Mouse (Mus musculus): ENCODE results near the gene Cryaa.
A peak's percentile ranks its signal among the peaks of the same experiment; 100 is the strongest.

Gene Cryaa

DNA sequence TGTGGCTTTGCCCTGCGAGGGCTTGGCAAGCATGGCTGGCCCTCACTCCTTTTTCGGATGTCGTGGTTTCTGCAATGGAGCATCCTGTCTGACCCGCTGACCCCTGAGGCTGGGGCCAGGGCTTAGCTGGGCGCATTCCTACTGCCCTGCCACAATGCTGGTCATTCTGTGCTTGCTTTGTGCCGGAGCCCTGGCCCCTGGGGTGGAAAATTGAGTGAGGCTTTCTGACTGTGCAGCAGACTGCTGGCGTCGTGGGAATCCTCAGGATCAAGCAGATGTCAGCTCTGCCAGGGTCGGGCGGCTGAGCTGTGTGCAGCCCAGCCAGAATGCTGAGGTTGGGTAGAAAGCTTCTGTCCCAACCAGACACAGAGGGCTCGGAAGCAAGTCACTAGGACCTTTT, 7.4 kb upstream of the Cryaa start:
- H3K4me1 ChIP-seq (replicated peaks; ENCODE audit: low read depth, low read length), result peaks cover 7% of the 10 kb centered on the region; the same call in 1 of the 2 replicates
- H3K4me3 ChIP-seq (replicated peaks; ENCODE audit: low read length), result no peak overlapping the region
- H3K36me3 ChIP-seq (ENCODE audit: insufficient read depth, low read length), result no peaks in the 10 kb centered on the region
- peaks cover 8% of the 10 kb centered on the region; the same call in 1 of the 2 replicates for H3K27me3 ChIP-seq (ENCODE audit: insufficient read depth, low read length)
- TF ChIP-seq POU5F1 (IDR thresholded peaks at IDR 0.05; ENCODE audit: borderline replicate concordance, low read length) (no peak), NANOG (IDR thresholded peaks at IDR 0.05; ENCODE audit: borderline replicate concordance, low read length) (no peak), CTCF (conservative IDR thresholded peaks at IDR 0.05; ENCODE audit: low read length) (no peak)
- H3K9me3 ChIP-seq (ENCODE audit: low read length), result no peaks in the 10 kb centered on the region

DNA sequence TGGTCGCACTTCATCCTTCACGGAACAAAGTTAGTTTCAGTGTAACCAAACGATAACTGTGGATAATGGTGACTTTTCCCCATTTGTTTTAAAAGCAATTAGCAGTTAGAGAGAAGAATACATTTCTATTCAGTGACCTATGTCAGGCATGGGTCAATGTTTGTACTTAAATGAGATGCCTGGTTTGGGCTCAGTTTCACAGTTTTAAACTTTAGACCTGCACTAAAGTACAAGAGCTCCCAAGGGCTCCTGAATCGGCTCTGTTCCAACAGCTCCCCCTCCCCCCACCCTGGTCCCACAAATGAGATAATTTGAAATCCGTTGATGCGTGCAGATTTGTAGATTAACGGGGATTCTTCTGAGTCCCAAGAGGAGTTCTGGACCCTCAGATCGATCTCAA, 5.9 kb upstream of the Cryaa start:
- peaks cover 8% of the 10 kb centered on the region; the same call in 1 of the 2 replicates for H3K27me3 ChIP-seq (ENCODE audit: insufficient read depth, low read length)
- H3K36me3 ChIP-seq (ENCODE audit: insufficient read depth, low read length), result no peaks in the 10 kb centered on the region
- H3K4me1 ChIP-seq (replicated peaks; ENCODE audit: low read depth, low read length), result peaks cover 7% of the 10 kb centered on the region; the same call in 1 of the 2 replicates
- TF ChIP-seq NANOG (IDR thresholded peaks at IDR 0.05; ENCODE audit: borderline replicate concordance, low read length) (no peak), CTCF (conservative IDR thresholded peaks at IDR 0.05; ENCODE audit: low read length) (no peak), POU5F1 (IDR thresholded peaks at IDR 0.05; ENCODE audit: borderline replicate concordance, low read length) (no peak)
- H3K4me3 ChIP-seq (replicated peaks; ENCODE audit: low read length), result no peak overlapping the region
- no peaks in the 10 kb centered on the region for H3K9me3 ChIP-seq (ENCODE audit: low read length)

DNA sequence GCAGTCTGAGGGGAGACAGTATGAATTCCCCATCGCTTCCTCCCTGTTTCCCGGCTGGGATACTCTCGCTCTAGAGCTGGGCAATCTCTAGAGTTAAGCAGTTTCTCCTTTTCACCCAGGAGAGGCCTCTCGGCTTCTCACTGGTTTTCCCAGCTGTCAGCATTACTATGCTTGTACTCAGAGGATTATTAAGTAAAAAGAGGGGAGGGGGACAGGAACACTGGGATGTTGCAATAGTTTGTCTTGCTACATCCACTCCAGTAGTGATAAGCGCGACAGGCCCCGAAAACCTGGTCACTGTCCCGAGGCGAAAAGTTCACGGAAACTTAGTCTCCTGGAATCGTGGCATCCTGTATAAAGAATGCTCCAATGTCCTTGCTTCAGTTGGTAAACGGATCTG, 5.3 kb upstream of the Cryaa start:
- Histone ChIP-seq H3K9me3 (ENCODE audit: low read length) (no peaks in the 10 kb centered on the region), H3K4me3 (replicated peaks; ENCODE audit: low read length) (no peak overlapping the region), H3K27me3 (ENCODE audit: insufficient read depth, low read length) (peaks cover 9% of the 10 kb centered on the region), H3K4me1 (replicated peaks; ENCODE audit: low read depth, low read length) (peaks cover 11% of the 10 kb centered on the region), H3K36me3 (ENCODE audit: insufficient read depth, low read length) (no peaks in the 10 kb centered on the region)
- TF ChIP-seq POU5F1 (IDR thresholded peaks at IDR 0.05; ENCODE audit: borderline replicate concordance, low read length), result no peak
- no peak for TF ChIP-seq CTCF (conservative IDR thresholded peaks at IDR 0.05; ENCODE audit: low read length)
- TF ChIP-seq NANOG (IDR thresholded peaks at IDR 0.05; ENCODE audit: borderline replicate concordance, low read length), result no peak

DNA sequence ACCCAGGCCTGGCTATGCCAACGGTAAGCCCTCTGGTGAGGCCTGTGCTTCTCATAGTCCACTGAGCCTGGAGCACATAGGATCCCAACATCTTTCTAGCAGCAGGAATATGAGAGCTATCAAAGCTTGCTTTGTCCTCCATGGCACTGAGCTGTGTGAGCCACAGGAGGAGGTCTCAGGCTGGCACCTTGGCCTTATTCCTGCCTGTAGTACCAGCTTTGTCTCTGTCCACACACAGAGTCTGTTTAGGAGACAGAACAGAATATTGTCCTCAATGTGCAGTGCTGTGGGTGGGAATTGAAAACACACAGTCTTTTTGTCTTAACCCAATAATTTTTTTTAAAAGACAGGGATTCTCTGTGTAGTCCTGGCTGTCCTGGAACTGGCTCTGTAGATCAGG, 3.2 kb upstream of the Cryaa start:
- no peak overlapping the region for H3K4me3 ChIP-seq (replicated peaks; ENCODE audit: low read length)
- TF ChIP-seq CTCF (conservative IDR thresholded peaks at IDR 0.05; ENCODE audit: low read length) (no peak), POU5F1 (IDR thresholded peaks at IDR 0.05; ENCODE audit: borderline replicate concordance, low read length) (no peak), NANOG (IDR thresholded peaks at IDR 0.05; ENCODE audit: borderline replicate concordance, low read length) (no peak)
- peaks cover 24% of the 10 kb centered on the region for H3K27me3 ChIP-seq (ENCODE audit: insufficient read depth, low read length)
- H3K4me1 ChIP-seq (replicated peaks; ENCODE audit: low read depth, low read length), result peaks cover 24% of the 10 kb centered on the region
- no peaks in the 10 kb centered on the region for H3K36me3 ChIP-seq (ENCODE audit: insufficient read depth, low read length)
- no peaks in the 10 kb centered on the region for H3K9me3 ChIP-seq (ENCODE audit: low read length)

DNA sequence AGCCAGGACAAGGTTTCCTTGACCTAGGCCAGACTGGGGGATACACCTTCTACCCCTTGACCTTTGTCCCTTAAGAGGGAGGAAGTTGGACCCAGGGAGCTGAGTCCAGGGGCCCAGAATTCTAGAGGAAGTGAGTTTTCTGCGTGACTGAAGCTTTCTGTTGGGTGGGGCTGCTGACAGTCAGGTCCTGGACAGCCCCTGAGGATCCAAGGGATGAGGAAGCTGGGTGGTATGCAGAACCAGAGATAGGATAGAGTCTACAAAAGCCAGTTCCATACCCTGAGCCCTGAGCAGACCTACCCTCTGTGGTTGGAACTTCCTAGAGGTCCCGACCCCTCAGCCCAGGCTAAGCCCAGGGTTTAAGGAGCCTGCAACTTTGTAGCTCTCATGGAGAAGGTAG, 2.8 kb downstream of the Cryaa start:
- Histone ChIP-seq H3K4me3 (replicated peaks; ENCODE audit: low read length) (no peak overlapping the region), H3K36me3 (ENCODE audit: insufficient read depth, low read length) (no peaks in the 10 kb centered on the region), H3K27me3 (ENCODE audit: insufficient read depth, low read length) (peaks cover 38% of the 10 kb centered on the region), H3K4me1 (replicated peaks; ENCODE audit: low read depth, low read length) (peaks cover 17% of the 10 kb centered on the region), H3K9me3 (ENCODE audit: low read length) (no peaks in the 10 kb centered on the region)
- no peak for TF ChIP-seq CTCF (conservative IDR thresholded peaks at IDR 0.05; ENCODE audit: low read length)
- TF ChIP-seq NANOG (IDR thresholded peaks at IDR 0.05; ENCODE audit: borderline replicate concordance, low read length), result no peak
- no peak for TF ChIP-seq POU5F1 (IDR thresholded peaks at IDR 0.05; ENCODE audit: borderline replicate concordance, low read length)

DNA sequence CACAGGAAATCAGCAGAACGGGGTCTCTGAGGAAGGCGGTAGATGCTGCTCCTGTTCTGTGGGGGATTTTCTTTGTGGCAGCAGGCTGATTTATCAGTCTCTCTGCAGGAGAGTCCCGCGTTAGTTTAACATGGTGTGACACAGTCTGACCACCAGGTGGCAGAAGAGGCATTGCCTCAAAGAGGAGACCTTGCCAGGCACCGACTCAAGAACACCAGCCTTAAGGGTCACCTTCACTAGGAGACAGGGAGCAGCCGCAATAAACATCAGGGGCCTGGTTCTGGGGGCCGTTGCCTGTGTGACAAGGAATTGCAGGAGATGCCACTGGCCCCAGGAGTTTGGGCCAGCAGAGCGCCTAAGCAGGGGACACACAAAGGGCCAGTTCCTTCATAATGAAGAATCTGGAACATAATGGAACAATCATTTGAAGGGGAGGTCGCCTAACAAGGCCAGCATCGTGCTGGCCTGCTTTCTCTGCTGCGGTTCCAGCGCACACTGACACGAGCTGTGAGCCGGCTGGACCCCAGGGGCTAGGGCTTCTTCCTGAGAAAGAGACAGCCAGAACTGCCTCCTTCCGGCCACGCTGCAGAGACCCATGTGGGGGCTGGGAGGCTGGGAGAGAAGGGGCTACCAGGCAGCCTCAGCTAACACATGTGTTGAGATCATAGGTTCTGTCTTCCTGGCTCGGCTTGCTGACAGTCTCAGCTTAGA, 8.1 kb downstream of the Cryaa start:
- TF ChIP-seq NANOG (IDR thresholded peaks at IDR 0.05; ENCODE audit: borderline replicate concordance, low read length) (no peak), POU5F1 (IDR thresholded peaks at IDR 0.05; ENCODE audit: borderline replicate concordance, low read length) (no peak), CTCF (conservative IDR thresholded peaks at IDR 0.05; ENCODE audit: low read length) (peak; percentile 62)
- H3K4me3 ChIP-seq (replicated peaks; ENCODE audit: low read length), result no peak overlapping the region; the same call in 1 of the 2 replicates
- peaks cover 16% of the 10 kb centered on the region; the same call in 1 of the 2 replicates for H3K27me3 ChIP-seq (ENCODE audit: insufficient read depth, low read length)
- no peaks in the 10 kb centered on the region for H3K36me3 ChIP-seq (ENCODE audit: insufficient read depth, low read length)
- H3K9me3 ChIP-seq (ENCODE audit: low read length), result no peaks in the 10 kb centered on the region
- H3K4me1 ChIP-seq (replicated peaks; ENCODE audit: low read depth, low read length), result peaks cover 19% of the 10 kb centered on the region

DNA sequence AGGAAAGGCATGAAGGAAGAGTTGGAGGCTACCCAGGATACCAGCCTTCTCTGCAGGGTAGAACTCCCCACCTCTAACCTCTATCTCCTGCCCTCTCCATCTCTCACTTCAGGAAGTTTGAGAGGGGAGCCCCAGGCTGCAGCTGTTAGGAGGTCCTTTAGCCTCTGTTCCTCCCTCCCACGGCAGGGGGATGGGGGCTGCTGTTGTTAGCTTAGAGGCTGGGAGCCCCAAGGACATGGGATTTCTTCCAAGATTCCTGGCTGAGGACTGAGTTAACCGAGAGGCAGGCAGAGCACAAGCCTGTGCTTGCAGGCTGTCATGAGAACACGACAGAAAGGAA, 8.6 kb downstream of the Cryaa start:
- TF ChIP-seq NANOG (IDR thresholded peaks at IDR 0.05; ENCODE audit: borderline replicate concordance, low read length), result no peak
- TF ChIP-seq CTCF (conservative IDR thresholded peaks at IDR 0.05; ENCODE audit: low read length), result no peak
- TF ChIP-seq POU5F1 (IDR thresholded peaks at IDR 0.05; ENCODE audit: borderline replicate concordance, low read length), result no peak
- H3K4me3 ChIP-seq (replicated peaks; ENCODE audit: low read length), result no peak overlapping the region; the same call in 1 of the 2 replicates
- H3K9me3 ChIP-seq (ENCODE audit: low read length), result no peaks in the 10 kb centered on the region
- H3K4me1 ChIP-seq (replicated peaks; ENCODE audit: low read depth, low read length), result peaks cover 24% of the 10 kb centered on the region
- no peaks in the 10 kb centered on the region for H3K36me3 ChIP-seq (ENCODE audit: insufficient read depth, low read length)
- H3K27me3 ChIP-seq (ENCODE audit: insufficient read depth, low read length), result 0 out of 2 replicates have a peak, but pooled peaks cover 11% of the 10 kb centered on the region

DNA sequence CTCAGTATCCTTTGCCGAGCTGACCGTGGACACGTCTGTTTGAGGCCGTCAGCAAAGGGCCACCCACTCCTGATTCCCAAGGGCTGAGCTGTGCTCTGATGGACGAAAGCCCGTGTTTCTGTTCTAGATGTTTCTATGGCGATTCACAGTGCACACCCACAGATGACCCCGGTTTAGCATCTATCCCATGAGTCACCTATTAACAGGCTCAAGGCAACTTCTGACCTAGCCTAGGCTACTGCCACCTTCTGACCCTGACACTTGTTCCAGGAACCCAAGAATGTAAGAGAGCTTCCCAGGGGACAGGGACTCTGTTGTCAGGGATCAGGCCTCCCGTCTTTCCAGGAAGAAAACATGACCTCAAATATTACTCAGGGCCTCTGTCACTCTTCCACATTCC, 10.5 kb downstream of the Cryaa start:
- Histone ChIP-seq H3K4me1 (replicated peaks; ENCODE audit: low read depth, low read length) (peaks cover 34% of the 10 kb centered on the region), H3K9me3 (ENCODE audit: low read length) (no peaks in the 10 kb centered on the region), H3K36me3 (ENCODE audit: insufficient read depth, low read length) (no peaks in the 10 kb centered on the region), H3K4me3 (replicated peaks; ENCODE audit: low read length) (no peak overlapping the region), H3K27me3 (ENCODE audit: insufficient read depth, low read length) (0 out of 2 replicates have a peak, but pooled peaks cover 4% of the 10 kb centered on the region)
- TF ChIP-seq NANOG (IDR thresholded peaks at IDR 0.05; ENCODE audit: borderline replicate concordance, low read length), result no peak

DNA sequence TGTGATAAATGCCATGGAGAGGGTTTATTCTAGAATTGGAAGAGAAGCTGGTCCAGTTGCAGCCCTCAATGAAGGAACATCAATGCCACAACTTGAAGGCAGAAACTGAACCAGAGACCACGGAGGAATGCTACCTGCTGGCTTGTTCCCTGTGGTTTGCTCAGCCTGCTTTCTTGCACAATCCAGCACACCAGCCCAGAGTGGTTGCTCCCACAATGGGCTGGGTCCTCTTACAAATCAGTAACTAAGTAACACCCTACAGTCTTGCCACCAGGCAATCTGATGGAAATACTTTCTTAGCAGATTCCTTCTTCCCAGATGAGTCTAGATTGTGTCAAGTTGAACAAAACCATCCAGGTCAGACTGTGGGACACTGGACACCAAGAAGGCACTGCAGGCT, 12.0 kb downstream of the Cryaa start:
- Histone ChIP-seq H3K4me1 (replicated peaks; ENCODE audit: low read depth, low read length) (peaks cover 49% of the 10 kb centered on the region), H3K4me3 (replicated peaks; ENCODE audit: low read length) (no peak overlapping the region), H3K9me3 (ENCODE audit: low read length) (no peaks in the 10 kb centered on the region), H3K36me3 (ENCODE audit: insufficient read depth, low read length) (no peaks in the 10 kb centered on the region), H3K27me3 (ENCODE audit: insufficient read depth, low read length) (0 out of 2 replicates have a peak, but pooled peaks cover 4% of the 10 kb centered on the region)
- no peak for TF ChIP-seq POU5F1 (IDR thresholded peaks at IDR 0.05; ENCODE audit: borderline replicate concordance, low read length)
- TF ChIP-seq CTCF (conservative IDR thresholded peaks at IDR 0.05; ENCODE audit: low read length), result no peak

Data from E14TG2a.4 (cell line).